Mouse (Mus musculus) embryonic stem cell, embryonic (primary cell): ENCODE measurements at regions not wholly inside any gene's neighbourhood (a gene's known extent, or its start where the extent isn't known, plus 50 kb on each side); places are given as distances from the start of the nearest gene placed in this dataset.

ENCODE experiments used
- CTCF ChIA-PET, 4 experiments: fragments of 300-600 bp in 2 of 4; fragments of 350-600 bp in 2 of 4; sonication (Branson Sonifier 250); formaldehyde crosslinking; loops; one replicate each; lab custom pipeline; 2022; ENCODE audit warnings: inconsistent platforms in 2 of 4; lab: Charles Lee
- POLR2A ChIA-PET, 4 experiments: fragments of 300-600 bp in 2 of 4; fragments of 350-600 bp in 2 of 4; sonication (Branson Sonifier 250); formaldehyde crosslinking; loops; one replicate each; lab custom pipeline; 2022; ENCODE audit warnings: antibody characterized with exemption in 4 of 4, inconsistent platforms in 1 of 4; lab: Charles Lee

DNA sequence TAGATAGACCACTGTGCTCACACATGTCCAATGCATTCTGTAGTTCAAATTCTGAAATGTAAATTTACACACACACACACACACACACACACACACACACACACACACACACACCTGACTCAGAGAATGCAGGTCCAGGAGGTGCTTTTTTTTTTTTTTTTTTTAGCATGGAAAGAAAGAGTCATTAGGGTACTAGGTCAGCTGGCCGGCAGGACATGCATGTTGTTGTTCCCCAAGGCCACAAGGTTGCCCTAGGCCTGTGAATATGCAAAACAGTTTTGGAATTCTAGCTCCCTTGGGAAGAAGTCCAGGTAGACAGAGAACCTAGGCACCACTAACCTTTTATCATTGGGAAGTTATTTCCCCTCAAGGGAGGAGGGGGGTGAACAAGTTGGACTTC lies 184.1 kb upstream of the Marcks start:
- ChIA-PET CTCF (interaction anchor here in 1 of 4 experiments (0.6 kb wide), 1 partner anchor 8 kb away, joined by 3 read pairs; no protein-coding TSS in a partner anchor), POLR2A (interaction anchor here in 3 of 4 experiments (0.6 to 1.6 kb wide), 6 partner anchors 15 to 1800 kb away, joined by 3 to 5 read pairs (median 4); no protein-coding TSS in a partner anchor)

DNA sequence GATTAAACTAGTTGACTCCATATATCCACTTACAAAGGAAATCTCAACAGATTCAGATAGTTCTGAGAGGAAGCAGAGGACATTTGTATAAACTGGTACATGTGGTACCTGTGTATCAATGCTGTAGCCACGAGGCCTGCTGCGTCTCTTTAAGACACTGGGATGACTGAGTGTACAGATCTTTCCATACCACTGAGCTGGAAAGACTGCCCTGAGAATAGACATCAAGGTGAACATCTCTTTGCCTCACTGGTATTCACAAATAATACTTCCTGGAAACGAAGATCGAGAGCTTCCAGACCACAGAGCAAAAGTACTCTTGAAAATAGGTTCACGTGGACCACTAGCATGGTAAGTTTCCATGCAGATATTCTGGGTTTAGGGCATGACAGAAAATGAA lies 183.6 kb upstream of the Marcks start:
- POLR2A ChIA-PET = interaction anchor here in 1 of 4 experiments (1.0 kb wide), 1 partner anchor 185 kb away, joined by 5 read pairs; no protein-coding TSS in a partner anchor

DNA sequence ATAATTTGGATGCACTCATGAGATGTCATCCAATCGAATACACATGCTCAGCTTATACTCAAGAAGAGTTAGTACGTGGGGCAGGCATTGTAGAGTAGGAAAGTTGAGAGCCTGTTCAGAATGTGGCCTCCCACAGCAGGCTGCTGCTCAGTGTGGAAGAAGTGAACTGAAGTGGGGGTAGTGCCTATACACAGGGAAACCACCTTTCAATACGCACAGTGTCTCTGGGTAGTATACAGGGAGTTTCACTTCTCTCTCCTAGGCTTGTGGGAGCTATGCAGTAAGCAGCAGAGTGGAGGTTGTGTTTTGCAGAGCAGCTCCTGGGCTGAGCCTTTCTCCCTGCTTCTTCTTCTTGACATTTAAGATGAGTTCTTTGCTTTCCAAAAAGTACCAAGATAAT lies 182.5 kb upstream of the Marcks start:
- CTCF ChIA-PET = interaction anchor here in 1 of 4 experiments (0.7 kb wide), 1 partner anchor 1019 kb away, joined by 3 read pairs; no protein-coding TSS in a partner anchor
- POLR2A ChIA-PET = no interaction called here

More for the DNA sequence above, 183.6 kb upstream of the Marcks start:
- CTCF ChIA-PET = no interaction called here

DNA sequence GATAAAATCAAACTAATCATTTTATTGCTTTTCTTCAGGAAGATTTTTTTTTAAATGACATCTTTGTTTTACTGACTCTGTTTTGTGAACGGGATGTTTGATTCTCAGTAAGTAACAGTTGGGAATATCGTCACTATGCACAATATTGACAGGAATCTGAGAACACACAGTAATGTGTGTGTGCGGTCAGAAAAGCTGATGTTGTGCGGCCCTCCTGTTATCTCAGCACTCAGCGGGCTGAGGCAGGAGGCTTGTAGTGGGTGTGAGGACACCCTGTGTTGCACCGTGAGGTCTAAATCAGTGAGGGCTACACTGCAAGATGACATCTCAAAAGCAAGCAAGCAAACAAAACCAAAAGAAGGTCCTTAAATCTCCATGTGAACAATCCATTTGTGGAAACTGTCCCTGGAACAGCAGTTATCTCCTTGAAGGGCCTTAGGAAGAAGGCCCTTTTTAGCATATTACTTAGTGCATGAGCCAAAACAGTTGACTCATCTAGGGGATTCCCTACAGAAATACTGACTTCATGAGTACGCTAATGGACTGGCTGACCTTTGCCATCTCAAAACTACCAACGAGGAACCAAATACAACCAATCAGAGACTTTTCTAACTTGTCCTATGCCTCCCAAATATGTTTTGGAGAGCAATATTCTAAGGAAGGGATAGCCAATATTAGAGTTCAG lies 181.2 kb upstream of the Marcks start:
- ChIA-PET POLR2A (no interaction called here), CTCF (no interaction called here)

DNA sequence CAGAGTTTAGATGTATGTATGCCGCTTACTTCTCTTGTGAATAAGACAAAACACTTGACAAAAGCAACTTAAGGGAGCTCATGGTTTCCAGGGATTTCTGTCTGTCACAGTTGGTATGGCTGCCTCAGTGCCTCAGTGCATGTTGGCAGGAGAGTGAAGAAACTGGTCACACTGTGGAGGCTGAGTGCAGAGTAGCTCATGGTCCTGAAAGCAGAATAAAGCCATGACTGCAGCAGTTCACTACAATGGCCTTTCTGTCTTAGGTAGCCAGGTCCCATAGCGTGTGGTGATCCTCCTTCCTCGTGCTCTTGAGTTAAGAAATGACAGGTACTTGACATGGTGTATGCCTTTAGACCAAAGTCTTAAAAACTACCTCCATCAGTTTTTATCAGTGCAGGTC lies 178.0 kb upstream of the Marcks start:
- ChIA-PET CTCF (no interaction called here), POLR2A (no interaction called here)

DNA sequence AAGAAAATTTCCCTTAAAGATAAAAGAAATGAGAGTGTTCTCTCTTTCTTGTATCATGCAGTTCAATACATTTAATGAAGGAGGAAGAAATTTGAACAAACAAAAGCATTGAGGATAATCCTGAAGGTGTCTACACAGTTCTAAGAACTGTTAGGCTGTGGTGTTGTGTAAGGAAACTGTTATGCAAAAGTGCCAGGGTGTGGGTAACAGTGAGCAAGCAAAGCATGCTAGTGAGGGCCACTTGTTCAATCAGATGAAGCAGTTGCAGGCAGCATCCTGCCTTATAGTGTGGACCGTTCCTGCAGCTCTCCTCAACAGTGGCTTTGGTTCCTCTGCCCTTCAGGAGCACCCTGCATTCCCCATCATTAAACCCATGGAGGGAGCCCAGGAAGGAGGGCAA lies 177.1 kb upstream of the Marcks start:
- ChIA-PET POLR2A (no interaction called here), CTCF (no interaction called here)

DNA sequence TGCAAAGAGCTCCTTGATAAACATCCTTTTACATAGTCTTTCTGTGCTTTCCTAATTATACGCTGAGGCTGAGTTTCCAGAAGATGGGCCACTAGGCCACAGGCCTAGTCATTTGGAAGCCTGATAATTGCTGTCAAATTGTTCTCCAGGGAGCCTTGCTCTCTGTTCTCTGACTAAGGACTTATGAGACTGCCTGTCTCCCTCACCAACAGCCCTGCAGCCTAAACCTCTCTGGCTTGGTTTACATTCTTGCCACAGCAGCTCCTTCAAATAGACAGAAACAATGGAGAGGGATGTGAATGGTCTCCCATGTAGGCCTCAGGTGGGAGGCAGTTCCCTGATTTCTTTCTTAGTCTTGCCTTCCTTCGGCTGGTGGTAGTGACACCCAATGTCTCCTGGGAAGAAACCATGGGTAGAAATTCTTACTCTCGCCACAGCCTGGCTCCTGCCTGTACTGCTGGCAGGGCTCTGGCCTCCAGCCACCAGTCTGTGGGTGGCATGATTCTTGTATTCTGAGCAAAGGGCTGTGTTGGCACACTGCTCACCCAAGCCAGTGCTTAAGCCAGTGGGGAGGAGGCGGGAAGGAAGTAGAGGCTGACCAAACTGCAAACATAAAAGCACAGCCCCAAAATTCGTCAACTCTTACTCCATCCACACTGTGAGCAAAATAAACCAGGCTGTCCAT lies 176.2 kb upstream of the Marcks start:
- ChIA-PET CTCF (interaction anchor here in 1 of 4 experiments (0.6 kb wide), 1 partner anchor 8 kb away, joined by 3 read pairs; no protein-coding TSS in a partner anchor), POLR2A (no interaction called here)

DNA sequence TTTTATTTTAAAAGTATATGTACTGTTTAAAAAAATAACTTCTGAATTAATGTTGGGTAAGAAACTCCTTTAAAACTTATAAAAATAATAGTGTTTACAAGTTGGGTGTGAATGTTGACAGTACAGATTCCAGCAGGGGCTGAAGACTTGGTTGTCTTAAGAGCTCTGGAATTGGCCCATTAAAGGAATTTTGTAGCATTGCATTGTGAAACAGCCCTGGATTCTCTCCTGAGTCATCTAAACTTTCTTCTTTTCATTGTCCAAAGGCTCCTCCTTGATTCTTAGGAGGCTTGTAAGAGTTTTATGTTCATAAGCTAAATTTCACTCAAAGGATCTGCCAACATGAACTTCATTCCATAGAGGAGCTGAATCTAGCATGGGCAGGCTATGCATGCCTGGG lies 174.7 kb upstream of the Marcks start:
- CTCF ChIA-PET = no interaction called here
- POLR2A ChIA-PET = no interaction called here

DNA sequence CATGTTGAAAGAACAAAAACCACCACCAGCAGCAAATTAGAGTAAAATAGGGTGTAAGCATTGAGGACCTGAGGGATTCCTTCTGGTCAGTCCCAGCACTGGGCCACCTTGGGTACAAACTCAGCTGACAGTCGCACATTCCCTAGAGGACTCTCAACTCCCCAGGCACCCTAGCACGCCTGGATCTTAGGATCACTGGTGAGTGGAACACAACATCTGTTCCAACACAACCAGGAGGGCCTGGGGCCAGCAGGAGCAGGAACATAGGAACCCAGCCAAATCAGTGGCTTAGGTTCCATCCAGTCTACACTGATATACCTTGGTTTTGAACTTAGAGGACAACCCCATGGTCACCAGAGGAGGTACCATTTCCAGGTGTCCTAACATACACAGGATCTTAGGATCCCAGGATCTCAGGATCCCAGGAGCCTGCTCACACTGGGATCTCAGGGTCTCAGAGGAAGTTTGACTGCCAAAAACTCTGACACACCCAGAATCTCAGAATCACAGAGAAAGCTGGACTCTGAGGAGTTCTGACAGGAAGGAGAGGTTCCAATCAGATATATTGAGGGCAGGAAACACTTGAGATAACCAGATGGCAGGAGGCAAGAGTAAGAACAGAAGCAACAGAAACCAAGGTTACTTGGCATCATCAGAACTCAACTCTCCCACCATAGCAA lies 171.7 kb upstream of the Marcks start:
- ChIA-PET CTCF (no interaction called here), POLR2A (no interaction called here)

DNA sequence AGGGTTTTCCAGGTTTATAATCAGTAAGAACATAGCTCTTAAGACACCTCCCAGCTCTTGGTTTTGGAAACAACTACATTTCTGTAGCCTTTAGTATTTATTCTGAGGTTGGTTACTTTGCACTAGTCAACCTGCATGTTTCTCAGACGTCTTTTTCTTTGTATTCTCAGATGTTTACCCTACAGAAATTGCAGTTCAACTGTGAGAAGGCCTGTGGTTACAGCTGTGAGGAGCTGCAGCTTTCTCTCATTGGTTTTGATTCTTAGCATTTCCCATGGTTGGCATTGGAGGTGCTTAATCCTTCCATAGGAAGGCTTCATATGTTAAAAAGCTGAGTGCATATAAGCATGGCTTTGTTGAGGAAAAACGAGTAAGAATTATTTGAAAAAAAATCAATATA lies 165.9 kb upstream of the Marcks start:
- ChIA-PET POLR2A (interaction anchor here in 1 of 4 experiments (0.6 kb wide), 1 partner anchor 36 kb away, joined by 3 read pairs; no protein-coding TSS in a partner anchor), CTCF (no interaction called here)

DNA sequence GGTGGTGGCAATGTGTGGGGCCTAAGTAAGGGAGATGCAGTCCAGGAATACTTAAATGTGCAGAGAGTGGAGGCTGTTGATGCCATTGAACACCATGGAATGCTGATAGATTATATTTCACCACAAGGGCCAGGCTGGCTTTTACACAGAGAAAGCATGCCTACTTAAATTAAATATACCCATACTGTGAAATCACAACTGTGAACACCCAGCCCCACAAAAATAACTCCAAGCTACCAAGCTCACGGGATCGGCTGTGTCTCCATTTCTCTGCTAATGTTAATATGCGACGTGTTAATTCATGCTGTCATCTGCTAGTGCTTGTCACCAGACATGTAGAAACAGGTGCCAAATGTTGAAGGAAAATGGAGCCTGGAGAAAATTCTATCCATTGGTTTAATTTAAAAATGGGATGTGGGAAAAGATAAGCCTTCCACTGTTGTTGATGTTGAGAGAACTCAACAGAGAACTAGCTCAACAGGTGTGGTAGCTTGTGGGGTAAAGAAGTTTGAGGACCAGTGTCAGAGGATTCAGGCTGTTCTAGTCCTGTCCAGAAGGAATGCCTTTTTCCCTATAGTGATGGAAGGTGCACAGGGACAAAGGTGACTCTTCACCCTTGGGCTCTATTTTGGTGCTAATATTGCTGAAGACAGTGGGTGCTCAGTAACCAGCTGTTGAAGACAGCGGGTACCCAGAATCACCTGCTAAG lies 161.6 kb upstream of the Marcks start:
- ChIA-PET POLR2A (interaction anchor here in 1 of 4 experiments (1.3 kb wide), 1 partner anchor 163 kb away, joined by 4 read pairs; no protein-coding TSS in a partner anchor), CTCF (interaction anchor here in 1 of 4 experiments (0.6 kb wide), 1 partner anchor 847 kb away, joined by 8 read pairs; no protein-coding TSS in a partner anchor)

DNA sequence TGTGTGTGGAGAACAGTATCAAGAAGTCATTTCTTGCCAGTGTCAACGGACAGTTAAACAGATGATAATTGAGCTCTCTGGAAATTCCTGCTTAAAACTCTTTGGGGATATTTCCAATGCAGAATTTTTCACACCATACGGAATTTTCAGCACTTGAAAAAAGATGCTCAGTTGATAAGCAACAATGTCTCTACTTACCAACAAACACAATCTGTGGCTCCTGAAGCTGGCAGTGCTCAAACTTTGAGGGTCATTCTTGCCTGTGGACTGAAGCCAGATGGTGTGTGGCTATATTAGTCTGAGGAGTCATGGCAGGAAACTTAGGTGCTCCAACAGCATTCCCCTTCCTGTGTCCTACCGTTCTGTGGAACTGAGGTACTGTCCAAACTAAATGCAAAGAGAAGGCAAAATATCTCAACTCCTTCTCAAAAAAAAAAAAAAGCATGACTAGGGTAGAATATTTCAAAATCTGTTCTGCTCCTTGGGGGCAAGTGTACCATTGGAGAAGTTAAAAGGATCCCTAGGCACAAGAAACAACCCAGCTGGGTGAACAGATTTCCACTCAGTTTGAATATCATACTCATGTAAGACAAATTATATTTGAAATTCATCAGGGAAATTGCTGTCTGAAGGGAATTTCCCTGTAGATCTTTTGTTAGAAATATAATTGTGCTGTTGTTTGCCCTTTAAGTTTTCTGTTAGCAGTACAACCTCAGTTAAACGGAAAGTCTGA lies 160.1 kb upstream of the Marcks start:
- CTCF ChIA-PET = no interaction called here
- POLR2A ChIA-PET = interaction anchor here in 1 of 4 experiments (1.3 kb wide), 1 partner anchor 162 kb away, joined by 4 read pairs; no protein-coding TSS in a partner anchor

DNA sequence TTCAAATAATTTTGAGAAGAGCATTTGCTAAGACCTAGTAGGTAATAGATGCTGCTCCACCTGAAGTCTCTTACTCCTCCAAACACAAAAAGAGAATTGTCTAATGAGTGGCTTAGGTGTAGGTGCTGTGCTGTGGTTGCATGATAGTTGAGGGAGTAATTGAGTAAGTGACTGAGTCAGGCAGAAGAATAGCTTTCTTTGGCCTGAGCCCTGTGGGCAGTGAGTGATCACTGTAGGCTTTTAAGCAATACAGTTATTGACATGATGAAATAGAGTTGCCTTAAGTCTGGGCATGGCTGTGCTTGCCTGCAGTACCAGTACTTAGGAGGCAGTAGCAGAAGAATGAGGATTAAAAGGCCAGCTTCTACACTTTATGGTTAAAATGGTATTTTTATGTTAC lies 155.5 kb upstream of the Marcks start:
- POLR2A ChIA-PET = no interaction called here
- CTCF ChIA-PET = no interaction called here

DNA sequence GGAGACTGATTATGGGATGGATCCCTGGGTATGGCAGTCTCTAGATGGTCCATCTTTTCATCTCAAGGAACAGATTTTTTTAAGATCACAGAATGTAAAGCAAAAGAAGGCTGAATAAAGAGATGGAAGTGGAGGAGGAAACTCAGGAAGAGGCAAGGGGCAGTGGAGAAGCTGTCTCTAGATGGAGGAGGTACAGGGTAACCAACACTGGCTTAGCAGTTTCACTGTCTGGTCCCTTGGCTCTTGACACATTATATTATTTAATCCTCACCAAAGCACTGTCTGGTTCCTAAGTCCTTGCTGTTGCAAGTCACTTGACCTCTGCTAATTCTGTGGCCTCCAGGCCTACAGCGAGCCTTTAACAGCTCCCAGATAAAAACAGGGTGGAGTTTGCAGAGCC lies 154.6 kb upstream of the Marcks start:
- ChIA-PET POLR2A (no interaction called here), CTCF (no interaction called here)

DNA sequence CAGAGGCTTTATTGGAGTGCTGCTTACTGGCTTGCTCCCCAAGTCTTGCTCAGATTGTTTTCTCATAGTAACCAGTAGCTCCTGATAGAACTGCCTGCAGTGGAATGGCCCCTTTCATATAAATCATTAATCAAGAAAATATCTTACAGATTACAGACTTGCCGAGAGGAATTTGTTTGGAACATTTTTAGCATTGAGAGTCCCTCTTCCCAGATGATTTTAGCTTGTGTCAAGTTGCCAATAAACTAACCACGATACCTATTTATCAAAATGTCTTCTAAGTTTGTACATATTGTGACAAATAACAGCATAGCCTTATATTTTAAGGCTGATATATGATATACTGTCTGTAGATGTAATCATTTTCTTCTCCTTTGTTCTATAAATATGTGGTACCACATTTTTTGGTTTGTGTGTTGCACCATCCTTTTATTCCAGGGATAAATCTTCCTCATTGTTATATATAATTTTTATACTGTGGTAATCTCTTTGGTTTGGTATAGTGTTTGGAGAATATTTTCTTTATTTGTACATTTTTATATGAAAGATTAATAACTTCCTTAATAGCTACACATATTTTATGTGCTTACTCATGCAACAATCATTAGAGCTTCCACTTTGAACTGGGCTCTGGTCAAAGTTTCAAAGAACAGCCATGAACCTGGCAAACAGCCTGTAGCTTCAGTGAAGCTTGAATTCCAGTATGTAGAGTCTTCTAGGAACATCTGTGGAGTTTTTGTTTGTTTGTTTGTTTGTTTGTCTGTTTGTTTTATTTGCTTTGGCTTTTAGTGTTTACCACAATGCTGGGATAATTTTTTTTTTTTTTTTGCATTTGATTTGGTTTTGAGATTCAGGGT lies 153.1 kb upstream of the Marcks start:
- CTCF ChIA-PET = no interaction called here
- POLR2A ChIA-PET = no interaction called here

DNA sequence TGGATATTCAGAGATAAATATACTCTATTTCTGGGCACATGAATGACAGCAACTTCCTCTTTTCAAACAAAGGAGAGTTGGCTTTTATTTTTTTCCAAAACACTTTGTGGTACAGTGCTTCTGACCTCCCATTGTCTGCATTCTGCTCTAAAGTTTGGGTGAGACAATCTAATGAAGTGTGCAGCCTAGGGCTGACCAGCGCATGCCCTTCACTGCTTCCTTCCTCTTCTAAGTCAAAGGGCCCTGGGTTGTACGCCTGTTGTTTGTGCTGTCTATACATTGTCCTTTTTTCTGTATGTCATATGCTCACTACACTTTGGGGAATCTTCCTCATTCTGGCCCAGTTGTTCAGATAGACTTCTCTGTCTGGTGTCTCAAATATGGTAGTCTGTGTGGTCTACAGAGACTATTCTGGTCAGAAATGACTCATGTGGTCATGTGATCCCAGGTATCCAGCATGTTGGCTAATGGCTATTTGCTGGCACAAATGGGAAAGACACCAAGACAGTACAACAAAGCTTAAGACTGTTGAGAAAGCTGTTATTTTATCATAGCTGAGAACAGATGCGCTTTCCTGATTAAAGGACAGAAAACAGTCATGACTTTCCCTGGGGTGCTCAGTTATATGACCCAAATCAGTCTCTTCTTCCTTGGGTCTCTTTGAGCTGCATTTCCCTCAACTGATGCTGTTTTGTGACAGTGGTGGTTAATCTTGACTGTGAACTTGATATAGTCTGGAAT lies 151.4 kb upstream of the Marcks start:
- POLR2A ChIA-PET = no interaction called here
- CTCF ChIA-PET = no interaction called here

DNA sequence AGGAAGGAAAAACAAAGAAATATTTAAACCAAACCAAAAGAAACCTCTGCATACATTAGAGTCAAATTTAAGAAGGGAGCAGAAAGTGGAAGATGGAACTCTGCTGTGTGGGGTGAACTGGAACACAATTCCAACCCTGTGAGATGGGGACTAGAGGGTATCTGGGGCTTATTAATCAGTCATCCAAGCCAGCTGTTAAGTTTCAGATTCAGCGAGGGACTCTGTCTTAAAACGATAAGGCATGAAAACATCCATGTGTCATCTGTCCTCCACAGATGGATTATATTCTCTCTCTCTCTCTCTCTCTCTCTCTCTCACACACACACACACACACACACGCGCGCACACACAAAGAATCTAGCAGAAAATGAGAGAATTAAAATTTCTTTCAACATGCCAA lies 147.6 kb upstream of the Marcks start:
- POLR2A ChIA-PET = no interaction called here
- CTCF ChIA-PET = no interaction called here
